Mouse (Mus musculus) lung, embryonic 16.5 days (tissue): ENCODE results near the gene Pigk. TPM values are rescaled to one million over a fixed set of nuclear protein-coding genes. Genes with fewer than 3 reads are reported as not detected.

Experiments
- ATAC-seq: fragments of 200-750 bp; cut with Nextera tagmentation; 2 replicates; pipeline ENCODE4 v1.8.0; 2017; ENCODE audit warnings: low read depth, mild to moderate bottlenecking, moderate library complexity
- H3K27ac ChIP-seq: fragments of 300-500 bp; sonication (generic); 2 replicates; pipeline ENCODE4 v1.5.1; 2014; ENCODE audit warnings: mild to moderate bottlenecking, control low read depth, low read length
- H3K27me3 ChIP-seq: fragments of 300-500 bp; sonication (generic); 2 replicates; pipeline ENCODE4 v1.6.1; 2014; ENCODE audit warnings: low read depth, low read length, mixed read lengths; ENCODE audit not compliant: control insufficient read depth, insufficient read depth
- H3K36me3 ChIP-seq: fragments of 300-500 bp; sonication (generic); 2 replicates; pipeline ENCODE4 v1.6.1; 2014; ENCODE audit warnings: low read length; ENCODE audit not compliant: control insufficient read depth, insufficient read depth
- H3K4me1 ChIP-seq: fragments of 300-500 bp; sonication (generic); replicated peaks from 2 replicates; pipeline ENCODE4 v1.6.1; 2014; ENCODE audit warnings: low read length, mixed read lengths; ENCODE audit not compliant: control insufficient read depth, insufficient read depth
- H3K4me2 ChIP-seq: fragments of 300-500 bp; sonication (generic); 2 replicates; pipeline ENCODE4 v1.6.1; 2014; ENCODE audit warnings: low read depth, low read length, control low read depth
- H3K4me3 ChIP-seq: fragments of 300-500 bp; sonication (generic); 2 replicates; pipeline ENCODE4 v1.5.1; 2014; ENCODE audit warnings: mild to moderate bottlenecking, low read length, control low read depth
- H3K9ac ChIP-seq: fragments of 300-500 bp; sonication (generic); 2 replicates; pipeline ENCODE4 v1.6.1; 2014; ENCODE audit warnings: low read length, control low read depth
- H3K9me3 ChIP-seq: fragments of 300-500 bp; sonication (generic); 2 replicates; pipeline ENCODE4 v1.6.1; 2016; ENCODE audit warnings: low read length; ENCODE audit not compliant: control insufficient read depth
- WGBS: fragments of 180-500 bp; shearing (Covaris S2); extraction: QIAGEN DNeasy Blood & Tissue Kit; methylation state at CpG from one replicate; pipeline ENCODE4 v1.1.7; 2014; 5-methylcytosine and 5-hydroxymethylcytosine counted together
- polyA plus RNA-seq: library from polyadenylated mRNA; unstranded; fragments of >200 nt; fragmentation: Nextera tagmentation; extraction: Ambion mirVana; gene quantifications from 2 replicates; pipeline ENCODE4 v1.2.1, GENCODE M21; 2015

Pigk gene
- polyA plus RNA-seq, 1 experiment from 2014 or later = 50.3 TPM

DNA sequence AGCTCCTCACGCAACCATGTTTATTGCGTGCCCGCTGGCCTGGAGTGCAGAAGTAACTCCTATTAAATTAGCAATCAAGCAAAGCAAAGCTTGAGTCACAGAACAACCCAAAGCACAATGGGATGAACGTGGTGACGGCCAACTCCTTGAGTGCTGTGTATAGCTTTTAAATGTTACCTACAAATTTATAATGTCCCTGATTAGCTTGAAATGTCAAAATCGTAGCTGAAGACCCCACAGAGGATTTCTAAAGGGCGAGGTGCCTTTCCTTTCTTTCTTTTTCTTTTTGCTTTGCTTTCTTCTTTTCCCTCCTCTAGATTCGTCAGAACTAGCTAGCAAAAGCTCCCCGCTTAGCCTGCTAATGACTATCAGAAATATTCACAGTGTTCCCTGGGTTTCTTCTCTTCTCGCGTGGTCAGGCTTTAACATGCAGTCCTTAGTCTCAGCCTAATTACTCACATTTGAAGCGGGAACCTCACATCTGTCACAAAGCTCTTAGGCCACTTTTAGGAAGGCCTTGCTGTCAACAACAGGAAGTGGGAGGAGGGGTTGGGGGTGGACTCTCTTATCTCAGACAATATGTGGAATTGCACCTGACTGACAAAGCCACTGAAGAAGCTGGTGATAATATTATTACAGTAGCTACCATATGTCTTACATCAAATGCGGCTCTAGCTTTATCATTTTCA lies 214.5 kb downstream of the Pigk start:
- Histone ChIP-seq H3K9ac (no peak overlapping the region), H3K9me3 (no peaks in the 10 kb centered on the region), H3K4me3 (no peak overlapping the region), H3K36me3 (no peaks in the 10 kb centered on the region), H3K27me3 (no peaks in the 10 kb centered on the region), H3K4me1 (peaks cover 5% of the 10 kb centered on the region; the same call in 1 of the 2 replicates), H3K27ac (no peak overlapping the region), H3K4me2 (no peak overlapping the region)
- ATAC-seq = 0 out of 2 replicates have a peak, but pooled peaks have one; percentile 26
- 60% methylated on average over 13 of the region's 13 CpGs for WGBS

DNA sequence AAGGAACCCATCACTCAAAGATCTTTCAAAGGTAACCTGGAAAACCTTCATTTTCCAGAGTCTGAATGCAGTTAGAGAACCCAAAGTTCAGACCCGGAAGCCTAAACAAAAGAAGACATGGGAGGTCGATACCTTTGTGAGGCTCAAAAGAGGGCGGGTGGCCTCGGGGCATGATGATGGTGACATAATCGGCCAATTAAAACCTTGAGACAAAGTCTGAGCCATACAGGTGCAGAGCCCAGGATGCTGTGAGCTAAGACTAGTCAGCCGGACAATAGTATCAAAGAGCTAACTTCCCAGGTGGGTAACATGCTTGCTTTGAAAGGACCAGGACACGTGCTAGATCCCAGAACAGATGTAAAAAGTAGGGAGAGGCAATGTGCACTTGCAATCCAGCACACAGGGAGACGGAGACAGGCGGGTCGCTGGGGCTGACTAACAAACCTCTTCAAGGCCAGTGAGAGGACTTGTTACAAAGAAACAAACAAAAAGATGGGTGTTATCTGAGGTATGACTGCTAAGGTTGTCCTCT lies 215.4 kb downstream of the Pigk start:
- Histone ChIP-seq H3K4me3 (no peak overlapping the region), H3K9me3 (no peaks in the 10 kb centered on the region), H3K4me2 (no peak overlapping the region), H3K4me1 (0 out of 2 replicates have a peak, but pooled peaks cover 3% of the 10 kb centered on the region), H3K9ac (no peak overlapping the region), H3K27ac (no peak overlapping the region), H3K27me3 (no peaks in the 10 kb centered on the region), H3K36me3 (no peaks in the 10 kb centered on the region)
- no peak for ATAC-seq
- WGBS = 70% methylated on average over 10 of the region's 10 CpGs

DNA sequence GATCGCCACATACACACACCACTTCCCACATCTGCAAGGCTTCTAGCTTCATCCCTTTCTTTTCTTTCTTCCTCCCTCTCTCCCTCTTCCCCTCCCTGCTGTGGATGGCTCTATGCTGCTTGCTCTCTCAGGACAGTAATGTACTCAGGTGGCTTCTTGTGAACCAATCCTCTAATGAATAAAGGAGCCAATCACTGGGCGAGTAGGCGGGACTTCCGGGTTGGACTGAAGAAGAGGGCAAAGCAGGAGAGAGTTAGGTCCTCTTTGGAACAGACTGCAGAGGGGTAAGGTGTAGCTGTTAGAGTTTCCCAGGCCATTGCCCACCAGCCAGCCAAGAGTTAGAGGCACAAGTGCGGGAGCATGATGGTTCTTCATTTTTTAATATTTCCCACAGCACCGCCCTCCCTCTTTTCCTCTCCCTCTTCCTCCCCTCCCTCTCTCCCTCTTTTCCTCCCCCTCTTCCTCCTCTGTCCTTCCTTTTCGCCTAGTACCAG lies 215.9 kb downstream of the Pigk start:
- H3K9me3 ChIP-seq = no peaks in the 10 kb centered on the region
- no peak overlapping the region for H3K9ac ChIP-seq
- H3K27me3 ChIP-seq = no peaks in the 10 kb centered on the region
- ATAC-seq = no peak
- no peaks in the 10 kb centered on the region for H3K36me3 ChIP-seq
- H3K4me1 ChIP-seq = peaks cover 4% of the 10 kb centered on the region; the same call in 1 of the 2 replicates
- H3K27ac ChIP-seq = no peak overlapping the region
- H3K4me2 ChIP-seq = no peak overlapping the region
- H3K4me3 ChIP-seq = no peak overlapping the region
- 75% methylated on average over 7 of the region's 7 CpGs for WGBS

DNA sequence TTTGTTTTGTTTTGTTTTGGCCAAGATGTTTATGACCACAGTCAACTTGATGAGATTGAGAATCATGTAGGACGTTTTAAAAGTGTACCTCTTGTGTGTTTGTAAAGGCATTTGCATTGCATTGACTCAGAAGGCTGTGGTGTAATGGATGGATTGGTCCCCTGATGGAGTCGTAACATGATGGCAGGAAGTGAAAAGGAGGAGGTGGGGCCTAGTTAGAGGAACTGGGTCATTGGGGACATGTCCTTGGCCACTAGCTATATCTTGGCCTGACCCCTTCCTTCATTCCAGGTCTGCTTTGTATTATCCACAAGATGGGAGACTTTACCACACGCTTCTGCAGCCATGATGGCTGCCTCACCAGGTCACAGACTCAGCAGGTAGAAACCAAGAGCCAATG lies 217.5 kb downstream of the Pigk start:
- no peak for ATAC-seq
- no peak overlapping the region for H3K27ac ChIP-seq
- H3K4me3 ChIP-seq = no peak overlapping the region
- H3K4me2 ChIP-seq = no peak overlapping the region
- no peaks in the 10 kb centered on the region for H3K9me3 ChIP-seq
- no peak overlapping the region for H3K9ac ChIP-seq
- no peaks in the 10 kb centered on the region for H3K27me3 ChIP-seq
- H3K36me3 ChIP-seq = no peaks in the 10 kb centered on the region
- WGBS = 84% methylated on average over 3 of the region's 3 CpGs
- H3K4me1 ChIP-seq = peaks cover 6% of the 10 kb centered on the region; the same call in 1 of the 2 replicates

DNA sequence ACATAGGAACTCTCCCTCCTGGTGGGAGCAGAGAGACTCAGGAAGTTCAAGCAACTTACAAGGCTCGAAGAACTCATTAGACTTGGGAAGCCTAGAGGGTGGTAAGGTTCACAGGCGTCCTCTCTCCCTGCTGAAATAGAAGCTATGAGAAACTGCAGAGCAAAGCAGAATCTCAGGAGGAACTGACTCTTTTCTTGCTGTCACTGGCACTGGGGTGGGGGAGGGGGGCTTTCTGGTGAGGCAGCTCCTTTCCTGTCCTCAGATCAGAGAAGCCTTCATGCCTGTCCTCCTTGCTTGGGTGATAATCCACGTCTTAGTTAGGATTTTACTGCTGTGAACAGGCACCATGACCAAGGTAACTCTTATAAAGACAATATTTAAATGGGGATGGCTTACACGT lies 218.2 kb downstream of the Pigk start:
- Histone ChIP-seq H3K4me3 (no peak overlapping the region), H3K27ac (no peak overlapping the region), H3K36me3 (no peaks in the 10 kb centered on the region), H3K4me2 (no peak overlapping the region), H3K9me3 (no peaks in the 10 kb centered on the region), H3K4me1 (peaks cover 6% of the 10 kb centered on the region; the same call in 1 of the 2 replicates), H3K27me3 (no peaks in the 10 kb centered on the region), H3K9ac (no peak overlapping the region)
- no peak for ATAC-seq
- WGBS = 75% methylated on average over 4 of the region's 4 CpGs

DNA sequence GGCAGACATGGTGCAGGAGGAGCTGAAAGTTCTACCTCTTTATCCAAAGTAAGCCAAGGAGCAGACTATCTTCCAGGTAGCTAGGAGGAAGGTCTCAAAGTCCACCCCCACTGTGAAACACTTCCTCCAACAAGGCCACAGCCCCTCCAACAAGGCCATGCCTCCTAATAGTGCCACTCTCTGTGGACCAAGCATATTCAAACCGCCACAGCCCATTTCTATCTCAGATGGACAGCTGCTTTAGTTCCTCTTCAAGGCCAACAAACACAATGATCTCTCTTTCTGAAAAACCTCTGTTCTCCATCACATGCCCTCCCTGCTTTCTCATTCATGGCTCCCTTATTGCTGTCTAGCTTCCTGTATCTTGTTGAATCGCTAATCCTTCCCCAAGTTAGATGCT lies 218.6 kb downstream of the Pigk start:
- H3K4me1 ChIP-seq = peaks cover 6% of the 10 kb centered on the region; the same call in 1 of the 2 replicates
- H3K4me2 ChIP-seq = no peak overlapping the region
- H3K9ac ChIP-seq = no peak overlapping the region
- no peaks in the 10 kb centered on the region for H3K27me3 ChIP-seq
- H3K4me3 ChIP-seq = no peak overlapping the region
- H3K27ac ChIP-seq = no peak overlapping the region
- no peak for ATAC-seq
- no peaks in the 10 kb centered on the region for H3K36me3 ChIP-seq
- H3K9me3 ChIP-seq = no peaks in the 10 kb centered on the region
- 87% methylated on average over 2 of the region's 2 CpGs for WGBS

DNA sequence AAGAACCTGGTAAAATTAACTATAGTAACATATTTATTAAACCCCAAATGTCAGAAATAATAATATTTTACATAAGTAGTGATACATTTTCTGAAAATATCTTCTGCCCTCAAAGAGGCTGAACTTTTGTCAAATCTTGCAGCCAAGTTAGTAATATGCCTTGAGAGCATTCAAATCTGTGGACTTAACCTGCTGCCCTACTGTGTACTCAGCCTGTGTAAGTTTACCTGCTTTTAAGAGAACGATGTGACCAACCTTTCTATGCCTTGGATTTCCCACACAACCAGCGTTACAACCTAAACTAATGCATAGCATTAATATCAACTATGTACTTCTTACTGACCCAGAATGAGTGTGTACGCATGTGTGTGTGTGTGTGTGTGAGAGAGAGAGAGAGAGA lies 219.8 kb downstream of the Pigk start:
- no peak overlapping the region for H3K4me2 ChIP-seq
- H3K27ac ChIP-seq = no peak overlapping the region
- WGBS = 92% methylated on average over 3 of the region's 3 CpGs
- H3K4me1 ChIP-seq = peaks cover 4% of the 10 kb centered on the region; the same call in 1 of the 2 replicates
- H3K9me3 ChIP-seq = no peaks in the 10 kb centered on the region
- H3K4me3 ChIP-seq = no peak overlapping the region
- no peak overlapping the region for H3K9ac ChIP-seq
- H3K27me3 ChIP-seq = no peaks in the 10 kb centered on the region
- no peak for ATAC-seq
- no peaks in the 10 kb centered on the region for H3K36me3 ChIP-seq

DNA sequence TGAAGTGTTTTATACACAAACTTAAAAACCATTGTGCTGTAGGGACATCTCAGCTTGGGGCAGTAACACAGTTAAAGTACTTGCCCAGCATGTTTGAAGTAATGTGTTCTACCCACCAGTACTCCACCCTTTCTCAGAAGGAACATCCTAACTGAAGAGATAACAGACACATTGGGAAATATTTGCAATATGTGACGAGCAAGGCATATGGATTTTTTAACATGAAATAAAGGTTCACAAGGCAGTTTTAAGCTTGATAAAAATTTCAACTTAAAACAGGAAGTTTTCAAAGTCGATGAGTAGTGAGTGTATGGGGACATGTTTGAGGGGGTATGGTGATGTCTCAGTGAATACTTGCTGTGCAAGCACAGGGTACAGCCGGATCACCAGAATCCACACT lies 222.4 kb downstream of the Pigk start:
- Histone ChIP-seq H3K9me3 (no peaks in the 10 kb centered on the region), H3K27ac (no peak overlapping the region), H3K27me3 (no peaks in the 10 kb centered on the region), H3K4me2 (no peak overlapping the region), H3K4me3 (no peak overlapping the region), H3K4me1 (peaks cover 3% of the 10 kb centered on the region; the same call in 1 of the 2 replicates), H3K36me3 (no peaks in the 10 kb centered on the region), H3K9ac (no peak overlapping the region)
- ATAC-seq = no peak
- 75% methylated on average over 3 of the region's 3 CpGs for WGBS

DNA sequence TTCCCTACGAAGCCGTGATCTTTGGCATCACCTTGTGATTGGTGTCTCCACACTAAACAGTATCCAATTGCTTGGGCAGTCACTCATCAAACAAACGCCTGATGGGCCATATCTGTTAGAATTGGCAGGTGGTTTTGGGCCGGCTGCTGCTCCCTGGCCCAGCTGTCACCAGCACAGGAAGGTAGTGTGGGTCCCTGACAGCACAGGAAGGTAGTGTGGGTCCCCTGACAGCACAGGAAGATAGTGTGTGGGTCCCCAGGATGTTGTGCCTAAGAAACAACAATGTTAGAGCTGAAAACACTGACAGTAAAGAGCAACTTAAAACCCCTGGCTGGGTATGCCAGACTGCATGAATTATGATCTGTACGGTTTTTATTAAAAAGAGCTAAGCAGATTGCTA lies 227.8 kb downstream of the Pigk start:
- Histone ChIP-seq H3K27ac (no peak overlapping the region), H3K9me3 (no peaks in the 10 kb centered on the region), H3K9ac (no peak overlapping the region), H3K36me3 (no peaks in the 10 kb centered on the region), H3K4me1 (no peaks in the 10 kb centered on the region), H3K4me3 (no peak overlapping the region), H3K4me2 (no peak overlapping the region), H3K27me3 (no peaks in the 10 kb centered on the region)
- ATAC-seq = no peak
- WGBS = 71% methylated on average over 5 of the region's 5 CpGs
